Mouse (Mus musculus): Measurements from ENCODE around the gene Ttc8. TPM values are rescaled to one million over a fixed set of nuclear protein-coding genes. Genes with fewer than 3 reads are reported as not detected.

Ttc8 gene
- polyA plus RNA-seq (2016; fragmentation: Nextera tagmentation; extraction: Ambion mirVana), result 39.0 and 40.2 TPM in 2 replicates

DNA sequence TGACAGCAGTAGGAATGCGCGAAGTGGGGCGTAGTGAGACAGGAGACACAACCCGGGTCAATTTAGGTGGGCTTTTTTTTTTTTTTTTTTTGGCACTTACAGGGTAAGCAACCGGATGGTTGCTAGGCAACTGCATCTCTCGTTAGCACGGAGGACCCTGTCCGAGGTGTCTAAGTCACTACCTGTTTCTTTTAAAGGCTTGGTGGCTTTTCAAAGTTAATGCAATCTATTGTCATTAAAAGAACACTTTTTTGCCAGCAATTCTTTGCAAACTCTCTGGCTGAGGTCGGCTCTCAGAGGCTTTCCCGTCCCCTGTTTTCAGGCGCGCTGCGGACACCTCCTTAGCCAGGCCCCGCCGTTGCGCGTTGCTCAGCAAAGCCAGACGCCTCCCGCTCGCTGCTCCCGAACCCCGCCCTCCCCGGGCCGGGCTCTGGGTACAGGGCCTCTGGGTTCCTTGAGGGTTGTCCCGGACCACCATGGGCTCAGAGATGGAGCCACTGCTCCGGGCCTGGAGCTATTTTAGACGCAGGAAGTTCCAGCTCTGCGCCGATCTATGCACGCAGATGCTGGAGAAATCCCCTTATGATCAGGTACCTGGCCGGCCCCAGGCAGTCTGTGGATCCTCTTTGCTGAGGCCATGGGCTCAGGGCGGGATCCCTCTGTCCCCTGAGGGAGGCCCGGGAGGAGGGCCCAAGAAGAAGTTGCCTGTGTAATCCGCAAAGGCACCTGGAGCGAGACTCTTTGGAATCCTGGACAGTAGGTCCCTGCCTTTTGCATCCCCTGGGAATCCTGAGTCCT is at the start of gene Ttc8:
Gene Ttc8 (plus strand): TSS at position 381 of the 798 bp plus-strand sequence.
- Histone ChIP-seq H3K36me3 (no peaks in the 10 kb centered on the region), H3K4me1 (peaks cover 24% of the 10 kb centered on the region), H3K4me3 (peak within 1 kb of the TSS; percentile 70), H3K9me3 (replicated peaks) (no peaks in the 10 kb centered on the region), H3K9ac (peak within 1 kb of the TSS; percentile 84), H3K27ac (peak within 1 kb of the TSS; percentile 86), H3K27me3 (no peaks in the 10 kb centered on the region), H3K4me2 (replicated peaks) (peak within 1 kb of the TSS; percentile 74)
- WGBS, result under 1% methylated on average over 35 of the region's 35 CpGs
- peak; percentile 98 for ATAC-seq (ENCODE audit: low FRiP score)

- no peaks in the 10 kb centered on the region for H3K9me3 ChIP-seq (replicated peaks)
- no peak for ATAC-seq (ENCODE audit: low FRiP score)
- 95% methylated on average over 10 of the region's 10 CpGs for WGBS
- no peak overlapping the region for H3K4me3 ChIP-seq
- peaks cover 9% of the 10 kb centered on the region; the same call in 1 of the 2 replicates for H3K36me3 ChIP-seq
- H3K9ac ChIP-seq, result no peak overlapping the region
- no peak overlapping the region for H3K4me2 ChIP-seq (replicated peaks)
- H3K27me3 ChIP-seq, result no peaks in the 10 kb centered on the region
- no peak overlapping the region for H3K27ac ChIP-seq
- no peaks in the 10 kb centered on the region for H3K4me1 ChIP-seq
Observed at GRCm38 (mm10) chr12:98872836-98873235, 47.5 kb upstream of the Ttc8 start.

DNA sequence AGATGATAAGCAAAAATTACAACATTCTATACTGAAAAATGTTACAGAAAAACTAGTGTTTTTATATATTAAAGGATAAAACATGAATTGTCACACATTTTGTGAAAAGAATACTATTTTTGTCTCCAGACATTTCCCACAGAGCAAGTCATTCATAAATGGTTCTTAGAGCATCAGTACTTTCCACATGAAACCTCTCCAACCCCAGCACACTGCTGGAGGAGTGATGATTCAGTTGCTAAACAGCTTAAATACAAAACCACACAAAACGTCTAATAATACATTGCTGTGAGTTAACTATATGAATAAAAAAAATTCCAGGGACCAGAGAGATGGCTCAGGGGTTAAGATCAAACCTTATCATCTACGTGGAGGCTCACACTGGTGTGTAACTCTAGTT is 45.2 kb upstream of the Ttc8 start:
- Histone ChIP-seq H3K27me3 (no peaks in the 10 kb centered on the region), H3K4me3 (no peak overlapping the region), H3K27ac (no peak overlapping the region), H3K4me1 (no peaks in the 10 kb centered on the region), H3K4me2 (replicated peaks) (no peak overlapping the region), H3K9ac (no peak overlapping the region), H3K9me3 (replicated peaks) (no peaks in the 10 kb centered on the region), H3K36me3 (no peaks in the 10 kb centered on the region)
- WGBS, result 71% methylated on average over 2 of the region's 2 CpGs
- ATAC-seq (ENCODE audit: low FRiP score), result no peak

DNA sequence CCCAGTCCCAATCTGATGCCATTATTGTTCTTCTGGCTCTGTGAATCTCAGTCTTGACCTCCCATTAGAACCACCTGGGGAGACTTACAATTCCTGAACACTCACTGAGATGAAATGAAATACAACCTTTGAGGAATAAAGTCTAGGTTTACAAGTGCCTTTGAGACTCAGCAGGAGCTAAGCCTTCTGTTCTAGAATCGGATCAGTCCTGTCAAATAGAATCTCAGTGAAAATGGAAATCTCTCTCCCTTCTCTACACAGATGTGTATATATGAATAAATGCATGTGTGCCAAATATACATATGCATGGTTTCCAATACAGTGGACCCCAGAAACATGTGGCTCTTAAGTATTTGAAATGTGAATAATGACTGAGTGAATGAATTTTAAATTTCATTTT is 41.7 kb upstream of the Ttc8 start:
- Histone ChIP-seq H3K27me3 (no peaks in the 10 kb centered on the region), H3K27ac (no peak overlapping the region), H3K9ac (no peak overlapping the region), H3K4me3 (no peak overlapping the region), H3K4me1 (no peaks in the 10 kb centered on the region), H3K36me3 (no peaks in the 10 kb centered on the region), H3K9me3 (replicated peaks) (no peaks in the 10 kb centered on the region), H3K4me2 (replicated peaks) (no peak overlapping the region)
- no peak for ATAC-seq (ENCODE audit: low FRiP score)
- WGBS, result 44% methylated on average over 1 of the region's 1 CpGs

- no peak overlapping the region for H3K4me2 ChIP-seq (replicated peaks)
- no peaks in the 10 kb centered on the region for H3K9me3 ChIP-seq (replicated peaks)
- no peak overlapping the region for H3K9ac ChIP-seq
- no peaks in the 10 kb centered on the region for H3K36me3 ChIP-seq
- no peaks in the 10 kb centered on the region for H3K27me3 ChIP-seq
- ATAC-seq (ENCODE audit: low FRiP score), result no peak
- WGBS, result 75% methylated on average over 5 of the region's 5 CpGs
- no peaks in the 10 kb centered on the region for H3K4me1 ChIP-seq
- no peak overlapping the region for H3K27ac ChIP-seq
- no peak overlapping the region for H3K4me3 ChIP-seq
Observed at GRCm38 (mm10) chr12:98881796-98882195, 38.6 kb upstream of the Ttc8 start.

- WGBS, result 2% methylated on average over 1 of the region's 1 CpGs
- no peak overlapping the region for H3K4me2 ChIP-seq (replicated peaks)
- ATAC-seq (ENCODE audit: low FRiP score), result no peak
Observed at GRCm38 (mm10) chr12:98884515-98884914, 35.9 kb upstream of the Ttc8 start.

DNA sequence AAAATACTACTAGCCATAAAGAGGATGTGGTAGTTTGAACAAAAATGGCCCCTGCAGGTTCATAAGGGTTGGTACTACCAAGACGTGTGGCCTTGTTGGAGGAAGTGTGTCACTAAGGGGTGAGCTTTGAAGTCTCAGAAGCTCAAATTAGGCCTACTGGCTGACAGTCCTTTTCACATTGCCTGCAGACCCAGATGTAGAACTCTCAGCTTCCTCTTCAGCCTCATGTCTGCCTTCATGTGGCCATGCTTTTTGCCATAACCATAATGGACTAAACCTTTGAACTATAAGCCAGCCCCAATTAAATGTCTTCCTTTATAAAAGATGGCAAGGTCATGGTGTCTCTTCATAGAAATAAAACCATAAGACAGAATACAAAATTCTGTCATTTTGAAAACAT is 23.6 kb upstream of the Ttc8 start:
- no peak overlapping the region for H3K4me2 ChIP-seq (replicated peaks)
- H3K4me1 ChIP-seq, result peaks cover 11% of the 10 kb centered on the region
- no peak for ATAC-seq (ENCODE audit: low FRiP score)
- H3K9ac ChIP-seq, result no peak overlapping the region
- no peaks in the 10 kb centered on the region for H3K36me3 ChIP-seq
- no peaks in the 10 kb centered on the region for H3K27me3 ChIP-seq
- H3K9me3 ChIP-seq (replicated peaks), result no peaks in the 10 kb centered on the region
- H3K4me3 ChIP-seq, result no peak overlapping the region
- H3K27ac ChIP-seq, result no peak overlapping the region
- WGBS, result 79% methylated on average over 1 of the region's 1 CpGs

More at GRCm38 (mm10) chr12:98884515-98884914, 35.9 kb upstream of the Ttc8 start:
- no peaks in the 10 kb centered on the region for H3K36me3 ChIP-seq
- no peak overlapping the region for H3K27ac ChIP-seq
- H3K9ac ChIP-seq, result no peak overlapping the region
- H3K27me3 ChIP-seq, result no peaks in the 10 kb centered on the region
- H3K9me3 ChIP-seq (replicated peaks), result no peaks in the 10 kb centered on the region
- no peaks in the 10 kb centered on the region for H3K4me1 ChIP-seq
- no peak overlapping the region for H3K4me3 ChIP-seq

GRCm38 (mm10) chr12:98899676-98900075 is 20.7 kb upstream of the Ttc8 start:
- no peak overlapping the region; the same call in 1 of the 2 replicates for H3K9ac ChIP-seq

DNA sequence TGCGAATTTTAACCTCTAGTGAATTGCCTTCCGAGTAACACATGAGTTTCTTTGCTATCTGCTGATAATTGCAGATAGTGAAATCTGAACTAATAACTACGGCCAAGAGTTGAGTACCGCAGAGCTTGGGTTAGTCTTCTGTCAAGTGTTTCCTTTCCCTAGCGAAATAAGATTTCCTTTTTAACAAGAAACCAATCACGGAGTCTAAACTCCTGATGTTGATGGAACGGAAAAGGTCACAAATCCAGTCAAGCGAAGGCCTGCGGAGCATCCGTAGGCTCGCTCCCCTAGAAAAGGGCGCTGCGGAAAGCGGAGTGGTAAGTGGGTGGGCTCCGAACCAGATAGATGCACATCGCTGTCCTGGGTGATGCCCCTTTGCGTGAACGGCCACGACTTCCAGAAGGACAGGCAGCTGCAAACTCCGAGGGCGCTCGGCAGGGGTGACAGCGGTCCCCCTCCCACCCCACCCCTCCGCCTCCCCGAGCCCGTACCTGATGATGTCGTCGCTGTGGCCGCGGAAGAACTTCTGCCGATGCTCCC is 20.0 kb upstream of the Ttc8 start:
- Histone ChIP-seq H3K36me3 (no peaks in the 10 kb centered on the region), H3K9me3 (replicated peaks) (no peaks in the 10 kb centered on the region), H3K9ac (peak overlapping the region; percentile 76), H3K4me1 (peaks cover 11% of the 10 kb centered on the region), H3K4me3 (peak overlapping the region; percentile 93), H3K27me3 (no peaks in the 10 kb centered on the region), H3K4me2 (replicated peaks) (peak overlapping the region; percentile 64), H3K27ac (peak overlapping the region; percentile 85)
- WGBS, result 2% methylated on average over 31 of the region's 31 CpGs
- ATAC-seq (ENCODE audit: low FRiP score), result no peak

More at GRCm38 (mm10) chr12:98899676-98900075, 20.7 kb upstream of the Ttc8 start:
- no peak overlapping the region for H3K27ac ChIP-seq
- ATAC-seq (ENCODE audit: low FRiP score), result no peak
- peaks cover 11% of the 10 kb centered on the region for H3K4me1 ChIP-seq
- no peaks in the 10 kb centered on the region for H3K27me3 ChIP-seq
- 51% methylated on average over 6 of the region's 6 CpGs for WGBS
- no peaks in the 10 kb centered on the region for H3K36me3 ChIP-seq
- H3K4me2 ChIP-seq (replicated peaks), result peak overlapping the region; percentile 64
- peak overlapping the region; percentile 93 for H3K4me3 ChIP-seq
- H3K9me3 ChIP-seq (replicated peaks), result no peaks in the 10 kb centered on the region

GRCm38 (mm10) chr12:98900881-98901801 is 19.2 kb upstream of the Ttc8 start, which contains the start of gene Eml5:
Eml5 (minus strand) TSS chr12:98901484.
- H3K27ac ChIP-seq, result peak within 1 kb of the TSS; percentile 85
- peaks cover 11% of the 10 kb centered on the region for H3K4me1 ChIP-seq
- peak within 1 kb of the TSS; percentile 76 for H3K9ac ChIP-seq
- no peaks in the 10 kb centered on the region for H3K27me3 ChIP-seq
- WGBS, result under 1% methylated on average over 79 of the region's 101 CpGs
- H3K36me3 ChIP-seq, result no peaks in the 10 kb centered on the region
- H3K4me2 ChIP-seq (replicated peaks), result peak within 1 kb of the TSS; percentile 64
- ATAC-seq (ENCODE audit: low FRiP score), result peak; percentile 91
- H3K9me3 ChIP-seq (replicated peaks), result no peaks in the 10 kb centered on the region
- peak within 1 kb of the TSS; percentile 93 for H3K4me3 ChIP-seq

DNA sequence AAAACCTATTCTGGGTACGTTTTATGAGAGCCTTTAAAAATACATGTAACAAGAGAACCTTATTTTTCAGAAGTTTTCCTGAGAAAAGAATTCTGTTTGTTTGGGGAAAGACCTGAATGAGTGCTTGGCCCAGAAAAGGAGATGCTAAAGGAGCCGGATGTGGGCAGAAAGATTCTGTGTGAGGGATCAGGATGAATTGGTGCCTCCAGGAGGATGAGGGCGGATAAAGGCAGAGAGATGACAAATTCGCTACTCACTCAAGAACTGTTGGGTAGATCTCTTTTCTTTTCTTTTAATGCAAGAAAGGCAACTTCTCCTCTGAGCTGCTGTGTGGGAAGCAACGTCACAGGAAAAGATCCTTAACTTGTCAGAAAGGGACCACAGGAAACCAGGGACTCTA is 14.9 kb upstream of the Ttc8 start:
- H3K27ac ChIP-seq, result no peak overlapping the region
- WGBS, result 77% methylated on average over 5 of the region's 5 CpGs
- no peak overlapping the region for H3K4me3 ChIP-seq
- no peak for ATAC-seq (ENCODE audit: low FRiP score)
- H3K4me2 ChIP-seq (replicated peaks), result no peak overlapping the region
- no peaks in the 10 kb centered on the region for H3K9me3 ChIP-seq (replicated peaks)
- H3K9ac ChIP-seq, result no peak overlapping the region
- H3K36me3 ChIP-seq, result no peaks in the 10 kb centered on the region
- H3K4me1 ChIP-seq, result no peaks in the 10 kb centered on the region
- no peaks in the 10 kb centered on the region for H3K27me3 ChIP-seq

DNA sequence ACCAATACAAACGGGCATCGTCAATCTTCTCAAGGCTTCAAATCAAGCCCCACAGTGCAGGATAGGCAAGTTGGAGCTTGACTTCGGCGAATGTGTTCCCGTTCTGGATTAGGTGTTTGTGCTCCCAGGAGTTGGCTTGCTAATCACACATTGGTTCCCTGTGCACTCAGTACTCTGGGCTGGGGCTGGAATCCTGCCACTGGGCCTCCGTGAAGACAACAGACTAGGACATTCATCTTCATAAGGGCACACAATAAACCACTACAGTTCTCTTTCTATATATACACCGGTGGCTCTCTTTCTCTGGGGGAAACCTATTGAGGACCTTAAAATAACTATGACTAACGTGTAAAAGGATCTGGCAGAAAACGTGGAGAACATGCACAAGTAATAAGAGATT is 10.3 kb upstream of the Ttc8 start:
- H3K27me3 ChIP-seq, result no peaks in the 10 kb centered on the region
- no peak overlapping the region for H3K27ac ChIP-seq
- no peak overlapping the region for H3K4me2 ChIP-seq (replicated peaks)
- H3K9ac ChIP-seq, result no peak overlapping the region
- H3K4me3 ChIP-seq, result no peak overlapping the region
- no peak for ATAC-seq (ENCODE audit: low FRiP score)
- no peaks in the 10 kb centered on the region for H3K36me3 ChIP-seq
- H3K9me3 ChIP-seq (replicated peaks), result no peaks in the 10 kb centered on the region
- H3K4me1 ChIP-seq, result no peaks in the 10 kb centered on the region
- WGBS, result 68% methylated on average over 9 of the region's 9 CpGs
